17 mouse cellular contexts compared by ENCODE assay signal in genomic region chr11:54080435-54080834, GRCm38 (mm10). TPM values are rescaled to one million over a fixed set of nuclear protein-coding genes. Genes with fewer than 3 reads are reported as not detected.
DNase-seq lines count a peak whose midpoint lies in the region; ATAC-seq and TF ChIP-seq lines count a peak whose summit lies in the region.
"Had no signal": no experiment of that assay in that cellular context is flagged by ENCODE, and none has a peak within 500 bp of the region (broad histone marks: within the 10 kb centered on the region; RNA-seq: fewer than 3 reads in every experiment).

No protein-coding gene starts in this region.

- intact Hi-C loops in gastrocnemius, postnatal 36 days (cut with DNase I) = no loop called here

- H3K4me2 ChIP-seq in lung, postnatal 0 days (replicated peaks; ENCODE audit: low read depth, low read length) = no peak overlapping the region
- H3K4me2 ChIP-seq in stomach, postnatal 0 days (replicated peaks; ENCODE audit: low read depth) = no peak overlapping the region
- H3K4me2 ChIP-seq: heart, embryonic 13.5 days; limb, embryonic 15.5 days; lung, embryonic 15.5 days; neural tube, embryonic 13.5 days had no signal

- TF ChIP-seq EP300 in lung, postnatal 0 days (IDR thresholded peaks at IDR 0.05) = no peak
- no peak for TF ChIP-seq EP300 in stomach, postnatal 0 days (optimal IDR thresholded peaks at IDR 0.05)

- H3K4me1 ChIP-seq in lung, postnatal 0 days (ENCODE audit: insufficient read depth, low read depth, low read length) = no peaks in the 10 kb centered on the region
- H3K4me1 ChIP-seq in stomach, postnatal 0 days (replicated peaks; ENCODE audit: control insufficient read depth, insufficient read depth) = no peaks in the 10 kb centered on the region
- H3K4me1 ChIP-seq in forebrain, embryonic 10.5 days = no peaks in the 10 kb centered on the region
- no peaks in the 10 kb centered on the region for H3K4me1 ChIP-seq in lung, adult 2 months (ENCODE audit: control insufficient read depth, insufficient read depth, low read length)
- H3K4me1 ChIP-seq: limb, embryonic 15.5 days; lung, embryonic 15.5 days; megakaryocyte, embryonic 14.5 days had no signal

- no peaks in the 10 kb centered on the region for H3K36me3 ChIP-seq in lung, postnatal 0 days (ENCODE audit: insufficient read depth, low read length)
- H3K36me3 ChIP-seq in stomach, postnatal 0 days (ENCODE audit: control insufficient read depth, insufficient read depth, low read length) = no peaks in the 10 kb centered on the region
- no peaks in the 10 kb centered on the region for H3K36me3 ChIP-seq in forebrain, embryonic 10.5 days (replicated peaks)
- H3K36me3 ChIP-seq: heart, embryonic 13.5 days; limb, embryonic 15.5 days; lung, embryonic 15.5 days; neural tube, embryonic 13.5 days had no signal

- H3K27me3 ChIP-seq in lung, postnatal 0 days (replicated peaks; ENCODE audit: insufficient read depth, low read length) = no peaks in the 10 kb centered on the region
- no peaks in the 10 kb centered on the region for H3K27me3 ChIP-seq in stomach, postnatal 0 days (ENCODE audit: control insufficient read depth, insufficient read depth, low read length)
- no peaks in the 10 kb centered on the region for H3K27me3 ChIP-seq in forebrain, embryonic 10.5 days (ENCODE audit: poor library complexity, severe bottlenecking)
- H3K27me3 ChIP-seq: limb, embryonic 15.5 days; lung, embryonic 15.5 days; neural tube, embryonic 13.5 days had no signal

- no peak overlapping the region for H3K9ac ChIP-seq in lung, postnatal 0 days (replicated peaks; ENCODE audit: low read depth)
- H3K9ac ChIP-seq in stomach, postnatal 0 days (ENCODE audit: low read length) = no peak overlapping the region
- H3K9ac ChIP-seq: heart, embryonic 13.5 days; limb, embryonic 15.5 days; lung, embryonic 15.5 days; neural tube, embryonic 13.5 days had no signal

- H3K27ac ChIP-seq in lung, postnatal 0 days (ENCODE audit: low read length) = no peak overlapping the region
- H3K27ac ChIP-seq in stomach, postnatal 0 days (replicated peaks) = peak overlapping the region; percentile 45; the same call in 1 of the 2 replicates
- H3K27ac ChIP-seq in forebrain, embryonic 10.5 days = no peak overlapping the region
- H3K27ac ChIP-seq: heart, embryonic 13.5 days; limb, embryonic 15.5 days; lung, embryonic 15.5 days; neural tube, embryonic 13.5 days had no signal

- TF ChIP-seq CTCF in lung, postnatal 0 days (IDR thresholded peaks at IDR 0.05) = no peak
- no peak for TF ChIP-seq CTCF in stomach, postnatal 0 days (IDR thresholded peaks at IDR 0.05; ENCODE audit: low read depth)
- no peak for TF ChIP-seq CTCF in lung, adult 2 months (IDR thresholded peaks at IDR 0.05; ENCODE audit: insufficient read depth, low read length)

- TF ChIP-seq POLR2A in lung, adult 2 months (IDR thresholded peaks at IDR 0.05; ENCODE audit: borderline replicate concordance, extremely low read depth, low read depth, low read length) = no peak

- DNase-seq in gastrocnemius, postnatal 25 days = peak; percentile 7
- no peak for DNase-seq in gastrocnemius, postnatal 36 days
- peak; percentile 5 for DNase-seq in lung, postnatal 0 days (ENCODE audit: low spot score)
- no peak for DNase-seq in lung, adult 18-20 months
- peak; percentile 58 for DNase-seq in stomach, postnatal 0 days (ENCODE audit: low spot score)
- no peak for DNase-seq in forebrain, embryonic 10.5 days (ENCODE audit: extremely low spot score, low spot score)
- DNase-seq in lung, adult 2 months = no peak
- no peak for DNase-seq in yolk sac, embryonic 10.5 days (ENCODE audit: low spot score)
- DNase-seq: adrenal gland, postnatal 36 days; cerebellum, postnatal 10 days; gastrocnemius, postnatal 14 days; kidney, adult 18-20 months had no signal

- H3K4me3 ChIP-seq in lung, postnatal 0 days (ENCODE audit: low read depth, low read length) = no peak overlapping the region
- no peak overlapping the region for H3K4me3 ChIP-seq in stomach, postnatal 0 days (ENCODE audit: low read depth, low read length)
- H3K4me3 ChIP-seq in forebrain, embryonic 10.5 days = no peak overlapping the region
- no peak overlapping the region for H3K4me3 ChIP-seq in lung, adult 2 months (replicated peaks; ENCODE audit: extremely low read depth, low read depth, low read length)
- H3K4me3 ChIP-seq: heart, embryonic 13.5 days; limb, embryonic 15.5 days; lung, embryonic 15.5 days; megakaryocyte, embryonic 14.5 days; neural tube, embryonic 13.5 days had no signal

- ATAC-seq in lung, postnatal 0 days = no peak
- peak; percentile 82 for ATAC-seq in stomach, postnatal 0 days (ENCODE audit: low FRiP score, low TSS enrichment)

- 26% methylated on average over 7 of the region's 7 CpGs for WGBS in lung, postnatal 0 days
- 29% methylated on average over 7 of the region's 7 CpGs for WGBS in stomach, postnatal 0 days
- WGBS in forebrain, embryonic 10.5 days = 37% methylated on average over 7 of the region's 7 CpGs
- 51% methylated on average over 7 of the region's 7 CpGs for WGBS in lung, adult 2 months

- H3K9me3 ChIP-seq in lung, postnatal 0 days (ENCODE audit: low read length) = no peaks in the 10 kb centered on the region
- no peaks in the 10 kb centered on the region for H3K9me3 ChIP-seq in stomach, postnatal 0 days (ENCODE audit: control insufficient read depth, low read length)
- H3K9me3 ChIP-seq in forebrain, embryonic 10.5 days = no peaks in the 10 kb centered on the region
- H3K9me3 ChIP-seq: heart, embryonic 13.5 days; limb, embryonic 15.5 days; lung, embryonic 15.5 days; megakaryocyte, embryonic 14.5 days; neural tube, embryonic 13.5 days had no signal

RNA-seq across cellular contexts. Expression of gene Pdlim4, which starts 11.6 kb away (rescaled TPM):
- total RNA-seq in gastrocnemius, postnatal 25 days (2021) = 1 to 10 TPM; 8.6 to 10.0 TPM
- total RNA-seq in gastrocnemius, postnatal 36 days (2021) = 1 to 10 TPM; 6.5 TPM
- polyA plus RNA-seq in lung, postnatal 0 days (2015; fragmentation: Nextera tagmentation; extraction: Ambion mirVana) = 7.3 and 8.6 TPM in 2 replicates
- polyA plus RNA-seq in stomach, postnatal 0 days (2015; fragmentation: Nextera tagmentation; extraction: Ambion mirVana) = 55.5 and 58.6 TPM in 2 replicates
- 49.5 and 53.1 TPM in 2 replicates for polyA plus RNA-seq in forebrain, embryonic 10.5 days (2016; fragmentation: Nextera tagmentation; extraction: Ambion mirVana)
- polyA plus RNA-seq in lung, adult 2 months (2012; rRNA removed) = 22.9 and 25.6 TPM in 2 replicates

RNA-seq across cellular contexts. Expression of gene P4ha2, which starts 19.5 kb away (rescaled TPM):
- 10 to 100 TPM; 25.6 to 32.3 TPM for total RNA-seq in gastrocnemius, postnatal 25 days (2021)
- total RNA-seq in gastrocnemius, postnatal 36 days (2021) = 10 to 100 TPM; 23.3 to 31.7 TPM
- polyA plus RNA-seq in lung, postnatal 0 days (2015; fragmentation: Nextera tagmentation; extraction: Ambion mirVana) = 21.4 and 26.5 TPM in 2 replicates
- polyA plus RNA-seq in stomach, postnatal 0 days (2015; fragmentation: Nextera tagmentation; extraction: Ambion mirVana) = 28.4 and 30.2 TPM in 2 replicates
- 15.9 and 19.7 TPM in 2 replicates for polyA plus RNA-seq in forebrain, embryonic 10.5 days (2016; fragmentation: Nextera tagmentation; extraction: Ambion mirVana)
- polyA plus RNA-seq in lung, adult 2 months (2012; rRNA removed) = 25.9 and 30.0 TPM in 2 replicates

RNA-seq across cellular contexts. Expression of gene Slc22a4, which starts 52.5 kb away (rescaled TPM):
- 1 to 10 TPM; 1.6 to 6.9 TPM for total RNA-seq in gastrocnemius, postnatal 25 days (2021)
- 1 to 10 TPM; 2.1 to 2.8 TPM for total RNA-seq in gastrocnemius, postnatal 36 days (2021)
- polyA plus RNA-seq in lung, postnatal 0 days (2015; fragmentation: Nextera tagmentation; extraction: Ambion mirVana) = 0.70 and 1.1 TPM in 2 replicates
- polyA plus RNA-seq in stomach, postnatal 0 days (2015; fragmentation: Nextera tagmentation; extraction: Ambion mirVana) = 2.1 and 2.5 TPM in 2 replicates
- 0.76 and 1.3 TPM in 2 replicates for polyA plus RNA-seq in forebrain, embryonic 10.5 days (2016; fragmentation: Nextera tagmentation; extraction: Ambion mirVana)
- 1.3 and 1.4 TPM in 2 replicates for polyA plus RNA-seq in lung, adult 2 months (2012; rRNA removed)

Comparison
In these comparisons a context has a peak if more than half of its experiments do, and no peak if none do; other contexts are left out.
1. DNase-seq: peak in gastrocnemius, postnatal 25 days (single experiment), lung, postnatal 0 days (single experiment) and stomach, postnatal 0 days (single experiment); none in gastrocnemius, postnatal 36 days (0 of 2), lung, adult 18-20 months (0 of 2), forebrain, embryonic 10.5 days (single experiment), lung, adult 2 months (single experiment) and yolk sac, embryonic 10.5 days (single experiment).